Mouse (Mus musculus) spleen, adult 2 months (tissue): ENCODE results near the gene Golph3l. TPM values are rescaled to one million over a fixed set of nuclear protein-coding genes. Genes with fewer than 3 reads are reported as not detected.

Source experiments
- DNase-seq, 2 experiments: peaks; one replicate each; pipeline versions ENCODE4 v3.0.0 to v3.0.0-alpha.2; 2012 to 2021; ENCODE audit warnings: low spot score in 2 of 2, low read depth in 1 of 2
- H3K27ac ChIP-seq: fragments of 200-500 bp; 2 replicates; pipeline ENCODE4 v1.5.1; 2012; ENCODE audit warnings: low read length, inconsistent platforms; ENCODE audit not compliant: insufficient read depth
- H3K27me3 ChIP-seq: fragments of 200-500 bp; 2 replicates; pipeline ENCODE4 v1.6.1; 2012; ENCODE audit warnings: mild to moderate bottlenecking, moderate library complexity, low read length, inconsistent platforms; ENCODE audit not compliant: control insufficient read depth, insufficient read depth
- H3K36me3 ChIP-seq: fragments of 200-500 bp; 2 replicates; pipeline ENCODE4 v1.6.1; 2012; ENCODE audit warnings: mild to moderate bottlenecking, low read length, inconsistent platforms; ENCODE audit not compliant: control insufficient read depth, insufficient read depth
- H3K4me1 ChIP-seq: fragments of 200-500 bp; 2 replicates; pipeline ENCODE4 v1.6.1; 2011; ENCODE audit warnings: inconsistent platforms; ENCODE audit not compliant: control insufficient read depth, insufficient read depth, insufficient read length
- H3K4me3 ChIP-seq: fragments of 200-500 bp; 2 replicates; pipeline ENCODE4 v1.5.1; 2011; ENCODE audit warnings: mild to moderate bottlenecking, inconsistent platforms; ENCODE audit not compliant: insufficient read depth, insufficient read length; ENCODE audit errors: extremely low read depth
- CTCF ChIP-seq: fragments of 200-500 bp; IDR thresholded peaks from 2 replicates; pipeline ENCODE4 v1.5.1; 2011; ENCODE audit warnings: mild to moderate bottlenecking, inconsistent platforms; ENCODE audit not compliant: insufficient read depth, insufficient read length, insufficient replicate concordance; ENCODE audit errors: extremely low read depth
- POLR2A ChIP-seq: fragments of 200-500 bp; IDR thresholded peaks from 2 replicates; pipeline ENCODE4 v1.6.1; 2011; ENCODE audit warnings: low read depth, low read length, inconsistent platforms
- WGBS: fragments of 180-500 bp; shearing (Covaris S2); methylation state at CpG from one replicate; pipeline ENCODE4 v1.1.7; 2018; 5-methylcytosine and 5-hydroxymethylcytosine counted together
- polyA plus RNA-seq: library from polyadenylated mRNA; depleted of rRNA; stranded (reverse); fragments of >200 nt; gene quantifications from 2 replicates; pipeline ENCODE4 v1.2.3, GENCODE M21; 2012

Gene Golph3l
- polyA plus RNA-seq, 1 experiment: 3.8 TPM

DNA sequence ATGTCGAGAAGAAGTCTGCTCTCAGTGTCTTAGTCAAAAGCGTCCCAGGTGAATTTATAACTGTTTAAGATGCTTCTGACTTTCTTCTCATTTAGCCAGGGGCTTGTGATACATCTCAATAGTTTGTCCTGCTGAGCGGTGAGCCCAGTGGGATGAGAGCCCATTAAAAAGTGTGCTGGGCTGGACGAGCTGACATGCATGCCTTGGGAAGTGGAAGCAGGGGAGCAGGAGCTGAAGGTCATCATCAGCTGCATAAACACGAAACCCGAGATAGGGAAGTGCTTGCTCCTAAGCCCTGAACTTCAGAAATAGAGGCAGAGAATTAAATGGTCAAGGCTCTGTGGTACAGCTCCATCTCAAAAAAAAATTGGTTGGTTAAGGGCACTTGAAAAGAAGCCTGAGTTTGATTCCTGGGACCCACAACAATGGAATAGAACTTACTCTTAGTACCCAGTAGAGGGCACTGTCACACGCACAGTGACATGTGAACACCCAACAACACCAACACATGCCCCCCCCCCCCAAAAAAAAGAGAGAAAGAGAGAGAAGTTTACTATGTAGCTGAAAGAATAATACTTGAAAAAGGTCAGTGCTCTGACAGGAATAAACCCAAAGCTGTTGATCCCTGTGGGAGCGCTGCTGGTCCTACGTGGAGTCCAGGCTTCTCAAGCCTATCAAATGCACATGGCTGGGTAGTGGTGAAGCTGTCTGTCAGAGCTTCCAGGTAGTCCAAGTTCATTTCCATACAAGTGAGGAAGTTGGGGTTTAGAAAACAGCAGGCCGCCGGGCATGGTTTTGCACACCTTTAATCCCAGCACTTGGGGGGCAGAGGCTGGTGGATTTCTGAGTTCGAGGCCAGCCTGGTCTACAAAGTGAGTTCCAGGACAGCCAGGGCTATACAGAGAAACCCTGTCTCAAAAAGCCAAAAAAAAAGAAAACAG lies 44.2 kb downstream of the Golph3l start:
- peak overlapping the region; percentile 63 for H3K27ac ChIP-seq

DNA sequence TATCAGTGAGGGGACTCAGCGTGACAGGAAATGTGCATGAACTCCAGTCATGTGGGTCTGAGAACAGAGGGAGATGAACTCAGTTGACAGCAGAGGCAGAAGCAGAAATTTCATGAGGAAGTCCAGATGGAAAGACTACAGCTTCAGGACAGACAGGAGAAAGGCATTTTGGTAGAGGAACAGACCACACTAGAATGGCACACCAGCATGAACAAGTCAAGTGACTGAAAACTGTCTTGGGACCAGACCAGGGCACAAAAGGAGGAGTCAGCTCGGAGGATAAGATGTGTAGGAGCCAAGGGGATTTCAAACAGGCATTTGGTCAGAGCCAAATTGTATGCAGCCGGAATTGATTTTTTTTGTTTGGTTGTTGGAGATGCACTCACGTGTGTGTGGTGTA lies 46.9 kb downstream of the Golph3l start:
- H3K36me3 ChIP-seq: peaks cover 16% of the 10 kb centered on the region
- DNase-seq: no peak
- H3K27ac ChIP-seq: peak overlapping the region; percentile 19; the same call in 1 of the 2 replicates

More for the DNA sequence above, 44.2 kb downstream of the Golph3l start:
- Histone ChIP-seq H3K4me1 (peaks cover 5% of the 10 kb centered on the region; the same call in 1 of the 2 replicates), H3K4me3 (no peak overlapping the region), H3K27me3 (no peaks in the 10 kb centered on the region), H3K36me3 (peaks cover 34% of the 10 kb centered on the region)
- DNase-seq: no peak
- TF ChIP-seq CTCF (peak; percentile 24; the same call in 1 of the 2 replicates), POLR2A (no peak)
- WGBS: 72% methylated on average over 12 of the region's 12 CpGs

DNA sequence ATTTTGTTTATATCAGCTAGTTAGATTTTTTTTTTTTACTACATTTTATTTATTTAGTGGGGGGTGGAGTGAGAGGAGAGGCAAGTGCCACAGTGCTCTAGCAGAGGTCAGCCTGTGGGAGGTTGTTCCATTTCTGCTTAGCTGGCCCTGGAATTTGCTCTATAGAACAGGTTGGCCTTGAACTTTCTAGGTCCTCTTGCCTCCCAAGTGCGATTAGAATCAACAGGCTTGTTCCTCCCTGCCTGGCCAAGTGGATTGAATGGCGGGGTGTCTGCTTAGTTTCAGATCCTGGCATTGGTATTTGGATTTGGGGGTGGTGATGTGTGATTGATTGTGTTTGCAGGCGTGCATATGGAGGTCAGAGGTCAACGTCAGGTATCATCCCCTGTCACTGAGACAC lies 47.3 kb downstream of the Golph3l start:
- H3K36me3 ChIP-seq: peaks cover 16% of the 10 kb centered on the region
- no peak for DNase-seq
- no peak for TF ChIP-seq CTCF
- TF ChIP-seq POLR2A: no peak
- 0 out of 2 replicates have a peak overlapping the region, but pooled peaks have one; percentile 32 for H3K27ac ChIP-seq
- 91% methylated on average over 4 of the region's 4 CpGs for WGBS
- peaks cover 5% of the 10 kb centered on the region; the same call in 1 of the 2 replicates for H3K4me1 ChIP-seq
- no peaks in the 10 kb centered on the region for H3K27me3 ChIP-seq
- no peak overlapping the region for H3K4me3 ChIP-seq

More for the DNA sequence above, 46.9 kb downstream of the Golph3l start:
- H3K4me1 ChIP-seq: peaks cover 5% of the 10 kb centered on the region; the same call in 1 of the 2 replicates
- H3K4me3 ChIP-seq: no peak overlapping the region
- TF ChIP-seq CTCF (no peak), POLR2A (no peak)
- WGBS: 74% methylated on average over 4 of the region's 4 CpGs
- no peaks in the 10 kb centered on the region for H3K27me3 ChIP-seq

DNA sequence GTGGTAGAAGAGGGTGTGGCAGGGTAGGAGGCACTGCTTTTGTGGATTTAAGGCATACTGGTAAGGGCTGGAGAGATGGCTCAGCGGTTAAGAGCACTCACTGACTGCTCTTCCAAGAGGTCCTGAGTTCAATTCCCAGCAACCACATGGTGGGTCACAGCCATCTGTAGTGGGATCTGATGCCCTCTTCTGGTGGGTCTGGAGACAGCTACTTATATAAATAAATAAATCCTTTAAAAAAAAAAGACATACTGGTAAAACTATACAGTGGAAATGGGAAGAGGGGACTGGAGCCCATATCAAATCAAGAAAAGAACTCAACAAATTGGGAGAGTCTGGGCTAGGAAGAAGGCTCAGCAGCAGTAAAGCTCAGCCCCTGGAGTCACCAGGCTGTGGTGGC lies 51.0 kb downstream of the Golph3l start:
- 93% methylated on average over 1 of the region's 1 CpGs for WGBS
- no peak overlapping the region for H3K27ac ChIP-seq
- peaks cover 1% of the 10 kb centered on the region for H3K36me3 ChIP-seq
- H3K27me3 ChIP-seq: no peaks in the 10 kb centered on the region
- no peak overlapping the region for H3K4me3 ChIP-seq
- no peak for TF ChIP-seq CTCF
- TF ChIP-seq POLR2A: no peak
- peaks cover 7% of the 10 kb centered on the region; the same call in 1 of the 2 replicates for H3K4me1 ChIP-seq
- no peak for DNase-seq

DNA sequence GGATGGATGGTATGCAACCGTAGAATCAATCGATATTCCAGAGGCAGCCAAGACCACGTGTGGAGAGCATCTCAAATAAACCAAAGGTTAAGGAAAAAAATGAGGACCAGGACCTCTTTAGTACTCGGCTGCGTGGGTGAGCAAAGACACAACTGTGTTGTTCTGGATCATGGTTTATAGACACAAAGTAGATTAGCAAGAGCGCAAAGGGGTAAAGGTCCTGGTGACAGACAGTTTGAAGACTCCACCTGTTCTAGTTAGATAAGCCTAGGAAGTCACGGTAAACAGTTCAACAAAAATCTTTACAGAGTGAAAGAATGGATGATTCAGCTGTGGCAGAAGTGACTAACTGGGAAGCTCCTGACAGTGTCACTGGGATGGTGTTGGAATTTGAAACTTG lies 54.4 kb downstream of the Golph3l start:
- Histone ChIP-seq H3K4me3 (no peak overlapping the region), H3K4me1 (peaks cover 10% of the 10 kb centered on the region; the same call in 1 of the 2 replicates), H3K27ac (no peak overlapping the region), H3K27me3 (no peaks in the 10 kb centered on the region), H3K36me3 (no peaks in the 10 kb centered on the region)
- 84% methylated on average over 7 of the region's 7 CpGs for WGBS
- DNase-seq: no peak
- TF ChIP-seq POLR2A: no peak
- no peak for TF ChIP-seq CTCF

DNA sequence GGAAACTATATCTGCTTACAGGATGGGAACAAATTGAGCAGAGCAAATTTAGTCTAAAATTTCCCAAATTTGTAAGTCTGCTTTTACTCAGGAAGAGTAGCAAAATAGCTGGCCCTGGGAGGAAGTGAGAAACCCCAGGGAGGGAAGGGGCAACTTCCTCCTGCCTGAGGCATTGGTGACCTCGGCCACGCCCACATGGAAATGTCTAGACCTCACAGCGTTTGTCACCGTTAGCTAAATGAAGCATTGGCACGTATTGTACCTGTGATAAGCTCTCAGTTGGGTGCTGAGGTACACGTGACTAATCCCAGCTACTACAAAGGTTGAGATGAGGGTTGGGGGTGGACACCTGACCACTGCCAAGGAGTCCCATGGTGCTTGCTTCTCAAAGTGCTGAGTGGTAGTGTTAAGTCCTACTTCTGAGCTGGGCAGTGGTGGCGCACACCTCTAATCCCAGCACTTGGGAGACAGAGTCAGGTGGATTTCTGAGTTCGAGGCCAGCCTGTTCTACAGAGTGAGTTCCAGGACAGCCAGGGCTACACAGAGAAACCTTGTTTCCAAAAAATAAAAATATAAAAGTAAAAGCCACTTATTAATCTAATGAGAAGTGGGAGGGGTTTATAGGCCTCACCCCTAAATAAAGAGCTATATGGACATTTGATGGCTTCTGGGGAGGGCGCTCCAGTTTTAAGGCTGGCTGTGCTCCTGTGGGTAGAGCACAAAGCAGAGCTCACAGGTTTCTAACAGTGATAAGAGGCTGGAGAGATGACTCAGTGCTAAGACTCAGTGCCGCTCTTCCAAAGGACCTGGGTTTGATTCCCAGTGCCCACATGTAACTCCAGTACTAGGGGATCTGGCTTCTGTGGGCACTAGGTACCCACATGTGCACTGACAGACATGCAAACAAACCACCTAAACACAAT lies 56.8 kb downstream of the Golph3l start:
- Histone ChIP-seq H3K4me3 (no peak overlapping the region), H3K4me1 (peaks cover 15% of the 10 kb centered on the region; the same call in 1 of the 2 replicates), H3K27ac (peak overlapping the region; percentile 59), H3K36me3 (no peaks in the 10 kb centered on the region), H3K27me3 (no peaks in the 10 kb centered on the region)
- TF ChIP-seq CTCF (no peak), POLR2A (no peak)
- 35% methylated on average over 10 of the region's 10 CpGs for WGBS
- peak; percentile 58 to 85 for DNase-seq
